Mouse (Mus musculus): ENCODE results near the gene Olfr414. TPM values are rescaled to one million over a fixed set of nuclear protein-coding genes. Genes with fewer than 3 reads are reported as not detected.

The Olfr414 gene
- polyA plus RNA-seq, 1 experiment from 2014 or later: not detected

DNA sequence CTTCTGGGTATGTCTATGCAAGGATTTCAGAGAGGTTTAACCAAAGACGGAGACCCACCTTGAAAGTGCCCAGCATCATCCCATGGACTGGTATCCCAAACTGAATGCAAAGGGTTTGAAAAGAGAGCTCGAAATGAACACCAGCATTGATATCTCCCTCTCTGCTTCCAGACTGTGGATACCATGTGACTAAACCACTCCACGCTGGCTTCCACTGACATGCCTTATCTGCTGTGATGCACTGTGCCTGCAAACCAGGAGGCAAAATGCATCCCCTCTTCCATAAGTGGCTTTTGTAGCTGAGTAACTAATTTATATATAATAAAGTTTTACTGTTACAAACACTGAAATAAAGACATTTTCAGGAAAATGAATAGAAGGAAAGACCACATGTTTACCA, 41.5 kb downstream of the Olfr414 start:
- Histone ChIP-seq H3K9ac (replicated peaks; ENCODE audit: low read depth, low read length) (no peak overlapping the region), H3K27me3 (replicated peaks; ENCODE audit: control insufficient read depth, insufficient read depth, low read length) (no peaks in the 10 kb centered on the region), H3K4me2 (ENCODE audit: low read length) (no peak overlapping the region), H3K4me1 (replicated peaks; ENCODE audit: control insufficient read depth, insufficient read depth, low read length) (no peaks in the 10 kb centered on the region), H3K4me3 (replicated peaks; ENCODE audit: low read length) (no peak overlapping the region), H3K9me3 (ENCODE audit: control insufficient read depth, low read length) (no peaks in the 10 kb centered on the region), H3K27ac (ENCODE audit: low read length) (no peak overlapping the region), H3K36me3 (ENCODE audit: control insufficient read depth, insufficient read depth) (no peaks in the 10 kb centered on the region)
- ATAC-seq: no peak
- 92% methylated on average over 3 of the region's 3 CpGs for WGBS

DNA sequence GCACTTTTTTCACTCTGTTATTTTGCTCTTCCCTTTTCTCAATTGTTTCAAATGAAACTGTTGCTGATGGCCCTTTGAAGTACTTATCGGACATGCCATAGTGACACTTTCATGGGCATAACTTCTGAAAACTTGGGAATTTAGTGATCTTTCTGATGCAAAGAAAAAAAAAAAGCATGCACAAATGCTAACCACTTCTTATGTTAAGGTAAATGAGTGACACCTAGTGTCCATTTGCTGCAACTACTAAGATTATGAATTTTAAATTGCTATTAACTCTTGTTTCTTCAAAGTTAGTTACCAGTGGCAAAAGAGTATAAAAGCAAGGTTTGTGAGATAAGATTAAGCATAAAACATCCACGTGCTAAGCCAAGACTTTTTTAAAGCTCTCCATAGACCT, 42.4 kb downstream of the Olfr414 start:
- 30% methylated on average over 2 of the region's 2 CpGs for WGBS
- ATAC-seq: no peak

DNA sequence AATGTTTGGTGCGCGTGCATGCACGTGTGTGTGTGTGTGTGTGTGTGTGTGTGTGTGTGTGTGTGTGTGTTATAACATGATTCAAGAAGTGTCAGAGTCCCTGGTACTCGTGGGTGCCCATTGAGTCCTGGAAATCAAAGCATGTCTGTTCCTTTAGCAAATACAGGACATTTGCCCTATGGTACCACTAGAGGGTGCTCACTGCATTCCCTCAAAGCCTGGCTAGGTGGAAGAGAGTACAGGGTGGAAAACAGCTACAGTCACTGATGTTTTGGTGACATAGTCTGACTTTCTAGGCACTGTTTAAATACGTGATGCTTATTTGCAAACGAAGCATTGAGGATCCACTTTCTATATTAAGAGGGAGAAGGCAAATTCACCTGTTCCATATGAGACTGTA, 45.9 kb downstream of the Olfr414 start:
- no peaks in the 10 kb centered on the region for H3K9me3 ChIP-seq (ENCODE audit: control insufficient read depth, low read length)
- peak; percentile 87 for ATAC-seq
- no peak overlapping the region for H3K4me3 ChIP-seq (replicated peaks; ENCODE audit: low read length)
- H3K27me3 ChIP-seq (replicated peaks; ENCODE audit: control insufficient read depth, insufficient read depth, low read length): no peaks in the 10 kb centered on the region
- no peaks in the 10 kb centered on the region for H3K4me1 ChIP-seq (replicated peaks; ENCODE audit: control insufficient read depth, insufficient read depth, low read length)
- H3K36me3 ChIP-seq (ENCODE audit: control insufficient read depth, insufficient read depth): no peaks in the 10 kb centered on the region
- no peak overlapping the region for H3K27ac ChIP-seq (ENCODE audit: low read length)
- no peak overlapping the region for H3K9ac ChIP-seq (replicated peaks; ENCODE audit: low read depth, low read length)
- H3K4me2 ChIP-seq (ENCODE audit: low read length): no peak overlapping the region
- 3% methylated on average over 6 of the region's 6 CpGs for WGBS

More for the DNA sequence above, 42.4 kb downstream of the Olfr414 start:
- Histone ChIP-seq H3K4me1 (replicated peaks; ENCODE audit: control insufficient read depth, insufficient read depth, low read length) (no peaks in the 10 kb centered on the region), H3K4me2 (ENCODE audit: low read length) (no peak overlapping the region), H3K27me3 (replicated peaks; ENCODE audit: control insufficient read depth, insufficient read depth, low read length) (no peaks in the 10 kb centered on the region), H3K27ac (ENCODE audit: low read length) (no peak overlapping the region), H3K36me3 (ENCODE audit: control insufficient read depth, insufficient read depth) (no peaks in the 10 kb centered on the region), H3K4me3 (replicated peaks; ENCODE audit: low read length) (no peak overlapping the region), H3K9me3 (ENCODE audit: control insufficient read depth, low read length) (no peaks in the 10 kb centered on the region), H3K9ac (replicated peaks; ENCODE audit: low read depth, low read length) (no peak overlapping the region)

DNA sequence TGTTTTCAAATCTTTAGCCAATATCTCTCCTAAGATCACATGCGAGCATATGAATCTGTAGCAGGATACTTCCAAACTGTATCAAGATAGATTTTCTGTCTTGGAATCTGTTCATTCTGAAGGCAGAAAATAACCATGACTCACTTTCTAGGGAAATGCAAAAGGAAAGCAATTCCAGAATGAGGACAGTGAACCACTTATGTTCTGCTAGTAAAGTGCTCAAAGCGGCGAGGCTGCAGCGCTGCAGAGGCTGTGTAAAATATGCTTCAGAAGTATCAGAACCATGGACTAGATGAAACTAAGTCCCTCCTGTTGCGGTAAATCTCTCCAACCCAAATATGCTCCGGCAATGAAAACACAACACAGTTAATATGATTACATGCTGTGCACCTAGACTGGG, 58.7 kb downstream of the Olfr414 start:
- Histone ChIP-seq H3K9me3 (ENCODE audit: control insufficient read depth, low read length) (no peaks in the 10 kb centered on the region), H3K4me1 (replicated peaks; ENCODE audit: control insufficient read depth, insufficient read depth, low read length) (no peaks in the 10 kb centered on the region), H3K9ac (replicated peaks; ENCODE audit: low read depth, low read length) (no peak overlapping the region), H3K27me3 (replicated peaks; ENCODE audit: control insufficient read depth, insufficient read depth, low read length) (no peaks in the 10 kb centered on the region), H3K4me2 (ENCODE audit: low read length) (no peak overlapping the region), H3K36me3 (ENCODE audit: control insufficient read depth, insufficient read depth) (no peaks in the 10 kb centered on the region), H3K4me3 (replicated peaks; ENCODE audit: low read length) (no peak overlapping the region), H3K27ac (ENCODE audit: low read length) (no peak overlapping the region)
- no peak for ATAC-seq
- WGBS: 97% methylated on average over 6 of the region's 6 CpGs

Other genes with a start within 250 kb of the Olfr414 start
- gene Olfr419, start 172.0 kb upstream of the Olfr414 start, polyA plus RNA-seq (2015; fragmentation: Nextera tagmentation; extraction: Ambion mirVana): not detected in 2 replicates
- not detected in 2 replicates for gene Mptx1, start 93.5 kb upstream of the Olfr414 start, polyA plus RNA-seq (2015; fragmentation: Nextera tagmentation; extraction: Ambion mirVana)
- not detected in 2 replicates for gene Olfr417, start 58.9 kb upstream of the Olfr414 start, polyA plus RNA-seq (2015; fragmentation: Nextera tagmentation; extraction: Ambion mirVana)
- gene Olfr248, start 33.0 kb upstream of the Olfr414 start, polyA plus RNA-seq (2015; fragmentation: Nextera tagmentation; extraction: Ambion mirVana): not detected in 2 replicates
- not detected in 2 replicates for gene Olfr220, start 18.0 kb downstream of the Olfr414 start, polyA plus RNA-seq (2015; fragmentation: Nextera tagmentation; extraction: Ambion mirVana)
- gene Fmn2, start 77.8 kb downstream of the Olfr414 start, polyA plus RNA-seq (2015; fragmentation: Nextera tagmentation; extraction: Ambion mirVana): 5.2 and 6.9 TPM in 2 replicates